9 mouse cellular contexts compared by ENCODE assay signal in the genomic region with DNA sequence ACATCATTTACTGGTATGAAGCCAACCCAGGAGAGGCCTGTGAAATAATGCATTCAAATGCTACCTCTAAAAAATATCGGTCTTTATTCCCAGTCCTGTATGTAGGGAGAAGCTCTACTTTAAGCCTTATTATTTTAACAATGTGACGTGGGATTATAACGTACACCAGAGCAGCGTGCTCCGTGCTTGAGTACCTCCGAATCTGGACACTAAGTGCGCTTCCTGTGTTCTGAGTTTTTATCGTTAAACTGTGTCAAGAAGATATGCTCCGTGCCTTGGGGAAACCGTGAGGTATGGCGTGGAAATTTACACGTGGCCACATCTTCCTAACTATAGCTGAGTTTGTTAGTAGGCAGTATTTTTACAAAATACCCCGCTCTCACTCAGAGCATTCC.
A peak's percentile ranks its signal among the peaks of the same experiment; 100 is the strongest.
DNase-seq lines count a peak whose midpoint lies in the region; ATAC-seq and TF ChIP-seq lines count a peak whose summit lies in the region.
"Had no signal": no experiment of that assay in that cellular context is flagged by ENCODE, and none has a peak within 500 bp of the region (broad histone marks: within the 10 kb centered on the region; RNA-seq: fewer than 3 reads in every experiment).

No protein-coding gene starts in this region.

- 0 out of 2 replicates have a peak overlapping the region, but pooled peaks have one; percentile 5 for H3K27ac ChIP-seq in kidney, postnatal 0 days
- H3K27ac ChIP-seq in brown adipose tissue, adult 24 weeks (replicated peaks; ENCODE audit: low read depth, low read length): no peak overlapping the region
- H3K27ac ChIP-seq in hindbrain, embryonic 14.5 days: peak overlapping the region; percentile 64
- H3K27ac ChIP-seq in midbrain, embryonic 14.5 days (replicated peaks; ENCODE audit: low read depth, low read length): peak overlapping the region; percentile 68
- H3K27ac ChIP-seq: embryonic facial prominence, embryonic 12.5 days had no signal

- H3K9me3 ChIP-seq in kidney, postnatal 0 days (replicated peaks; ENCODE audit: low read length): no peaks in the 10 kb centered on the region
- no peaks in the 10 kb centered on the region for H3K9me3 ChIP-seq in hindbrain, embryonic 14.5 days (ENCODE audit: control insufficient read depth, low read length)
- no peaks in the 10 kb centered on the region for H3K9me3 ChIP-seq in midbrain, embryonic 14.5 days (ENCODE audit: control insufficient read depth, low read length)
- H3K9me3 ChIP-seq: embryonic facial prominence, embryonic 12.5 days had no signal

- H3K9ac ChIP-seq in kidney, postnatal 0 days (ENCODE audit: low read depth, low read length): no peak overlapping the region
- H3K9ac ChIP-seq in hindbrain, embryonic 14.5 days: peak overlapping the region; percentile 12; the same call in 1 of the 2 replicates
- no peak overlapping the region for H3K9ac ChIP-seq in midbrain, embryonic 14.5 days (replicated peaks; ENCODE audit: low read length)
- H3K9ac ChIP-seq: embryonic facial prominence, embryonic 12.5 days had no signal

- 0 out of 2 replicates have a peak overlapping the region, but pooled peaks have one; percentile 7 for H3K4me3 ChIP-seq in kidney, postnatal 0 days (replicated peaks; ENCODE audit: low read depth, low read length)
- peak overlapping the region; percentile 36 for H3K4me3 ChIP-seq in brown adipose tissue, adult 24 weeks (ENCODE audit: insufficient read depth, low read depth, low read length)
- no peak overlapping the region for H3K4me3 ChIP-seq in hindbrain, embryonic 14.5 days (replicated peaks; ENCODE audit: low read length)
- no peak overlapping the region for H3K4me3 ChIP-seq in midbrain, embryonic 14.5 days (replicated peaks; ENCODE audit: low read depth, low read length)
- H3K4me3 ChIP-seq: embryonic facial prominence, embryonic 12.5 days had no signal

- no peaks in the 10 kb centered on the region for H3K36me3 ChIP-seq in kidney, postnatal 0 days (ENCODE audit: insufficient read depth, low read length)
- H3K36me3 ChIP-seq in hindbrain, embryonic 14.5 days (replicated peaks; ENCODE audit: control insufficient read depth, insufficient read depth): no peaks in the 10 kb centered on the region
- H3K36me3 ChIP-seq in midbrain, embryonic 14.5 days (ENCODE audit: control insufficient read depth, insufficient read depth, low read length): no peaks in the 10 kb centered on the region
- H3K36me3 ChIP-seq: embryonic facial prominence, embryonic 12.5 days had no signal

- whole genome bisulfite sequencing in kidney, postnatal 0 days: 59% methylated on average over 13 of the region's 13 CpGs
- 41% methylated on average over 13 of the region's 13 CpGs for WGBS in hindbrain, embryonic 14.5 days
- WGBS in midbrain, embryonic 14.5 days: 33% methylated on average over 13 of the region's 13 CpGs

- H3K4me2 ChIP-seq in kidney, postnatal 0 days (ENCODE audit: low read length): peak overlapping the region; percentile 43
- peak overlapping the region; percentile 13 for H3K4me2 ChIP-seq in hindbrain, embryonic 14.5 days (replicated peaks)
- peak overlapping the region; percentile 25; the same call in 1 of the 2 replicates for H3K4me2 ChIP-seq in midbrain, embryonic 14.5 days (ENCODE audit: low read length)
- H3K4me2 ChIP-seq: embryonic facial prominence, embryonic 12.5 days had no signal

- no peak for TF ChIP-seq CTCF in kidney, postnatal 0 days (IDR thresholded peaks at IDR 0.05; ENCODE audit: low read depth)

- H3K27me3 ChIP-seq in kidney, postnatal 0 days (ENCODE audit: insufficient read depth, low read length): no peaks in the 10 kb centered on the region
- no peaks in the 10 kb centered on the region for H3K27me3 ChIP-seq in hindbrain, embryonic 14.5 days (ENCODE audit: control insufficient read depth, insufficient read depth, low read length)
- no peaks in the 10 kb centered on the region for H3K27me3 ChIP-seq in midbrain, embryonic 14.5 days (ENCODE audit: control insufficient read depth, insufficient read depth, low read length)
- H3K27me3 ChIP-seq: embryonic facial prominence, embryonic 12.5 days had no signal

- no peak for DNase-seq in kidney, postnatal 0 days (ENCODE audit: low spot score)
- DNase-seq in kidney, adult 9 months: no peak
- no peak for DNase-seq in hindbrain, embryonic 14.5 days (ENCODE audit: low spot score)
- DNase-seq in midbrain, embryonic 14.5 days: peak; percentile 56
- no peak for DNase-seq in urinary bladder, postnatal 14 days (ENCODE audit: low spot score)
- no peak for DNase-seq in layer of hippocampus, adult 18-20 months (ENCODE audit: low spot score in 2 of 2)
- DNase-seq in right cerebral cortex, postnatal 36 days (ENCODE audit: low spot score in 2 of 2): no peak

- peaks cover 5% of the 10 kb centered on the region; the same call in 1 of the 2 replicates for H3K4me1 ChIP-seq in kidney, postnatal 0 days (replicated peaks; ENCODE audit: insufficient read depth, low read length)
- peaks cover 3% of the 10 kb centered on the region; the same call in 1 of the 2 replicates for H3K4me1 ChIP-seq in brown adipose tissue, adult 24 weeks (ENCODE audit: control insufficient read depth, insufficient read depth, insufficient read length, low read length)
- peaks cover 25% of the 10 kb centered on the region for H3K4me1 ChIP-seq in hindbrain, embryonic 14.5 days (replicated peaks; ENCODE audit: control insufficient read depth, insufficient read depth, low read length)
- H3K4me1 ChIP-seq in midbrain, embryonic 14.5 days (ENCODE audit: control insufficient read depth, insufficient read depth, low read length): peaks cover 28% of the 10 kb centered on the region

- ATAC-seq in kidney, postnatal 0 days (replicated peaks; ENCODE audit: low FRiP score, low read depth): no peak
- no peak; the same call in 1 of the 2 replicates for ATAC-seq in hindbrain, embryonic 14.5 days (ENCODE audit: low FRiP score)
- no peak; the same call in 1 of the 2 replicates for ATAC-seq in midbrain, embryonic 14.5 days (ENCODE audit: low FRiP score, low TSS enrichment)

Comparison
In these comparisons a context has a peak if more than half of its experiments do, and no peak if none do; other contexts are left out.
1. H3K4me3 ChIP-seq: peak in kidney, postnatal 0 days (single experiment) and brown adipose tissue, adult 24 weeks (single experiment); none in hindbrain, embryonic 14.5 days (single experiment) and midbrain, embryonic 14.5 days (single experiment).
2. Peak in every context shown above with its lines, with median percentiles within 50 percentile points of each other: H3K4me2 ChIP-seq.